16 mouse cellular contexts compared by ENCODE assay signal in genomic region chr19:55714015-55714414, GRCm38 (mm10). TPM values are rescaled to one million over a fixed set of nuclear protein-coding genes. Genes with fewer than 3 reads are reported as not detected.
A peak's percentile ranks its signal among the peaks of the same experiment; 100 is the strongest.
DNase-seq lines count a peak whose midpoint lies in the region; ATAC-seq and TF ChIP-seq lines count a peak whose summit lies in the region.
"Had no signal": no experiment of that assay in that cellular context is flagged by ENCODE, and none has a peak within 500 bp of the region (broad histone marks: within the 10 kb centered on the region; RNA-seq: fewer than 3 reads in every experiment).

No protein-coding gene starts in this region.

- TF ChIP-seq CTCF in stomach, postnatal 0 days (IDR thresholded peaks at IDR 0.05; ENCODE audit: low read depth): no peak

- H3K9me3 ChIP-seq in stomach, postnatal 0 days (ENCODE audit: control insufficient read depth, low read length): no peaks in the 10 kb centered on the region
- H3K9me3 ChIP-seq in kidney, embryonic 15.5 days (replicated peaks): no peaks in the 10 kb centered on the region
- H3K9me3 ChIP-seq: lung, embryonic 15.5 days had no signal

- 47% methylated on average over 4 of the region's 4 CpGs for WGBS in stomach, postnatal 0 days
- WGBS in kidney, embryonic 15.5 days: 74% methylated on average over 4 of the region's 4 CpGs

- H3K27ac ChIP-seq in stomach, postnatal 0 days (replicated peaks): no peak overlapping the region
- no peak overlapping the region for H3K27ac ChIP-seq in kidney, embryonic 15.5 days
- H3K27ac ChIP-seq: lung, embryonic 15.5 days had no signal

- H3K27me3 ChIP-seq in stomach, postnatal 0 days (ENCODE audit: control insufficient read depth, insufficient read depth, low read length): no peaks in the 10 kb centered on the region
- no peaks in the 10 kb centered on the region for H3K27me3 ChIP-seq in kidney, embryonic 15.5 days
- H3K27me3 ChIP-seq: lung, embryonic 15.5 days had no signal

- H3K9ac ChIP-seq in stomach, postnatal 0 days (ENCODE audit: low read length): no peak overlapping the region
- H3K9ac ChIP-seq in kidney, embryonic 15.5 days: no peak overlapping the region
- H3K9ac ChIP-seq: lung, embryonic 15.5 days had no signal

- H3K36me3 ChIP-seq in stomach, postnatal 0 days (ENCODE audit: control insufficient read depth, insufficient read depth, low read length): no peaks in the 10 kb centered on the region
- H3K36me3 ChIP-seq in kidney, embryonic 15.5 days: no peaks in the 10 kb centered on the region
- H3K36me3 ChIP-seq: lung, embryonic 15.5 days had no signal

- no peak for TF ChIP-seq EP300 in stomach, postnatal 0 days (optimal IDR thresholded peaks at IDR 0.05)

- no peaks in the 10 kb centered on the region for H3K4me1 ChIP-seq in stomach, postnatal 0 days (replicated peaks; ENCODE audit: control insufficient read depth, insufficient read depth)
- peaks cover 7% of the 10 kb centered on the region; the same call in 1 of the 2 replicates for H3K4me1 ChIP-seq in kidney, embryonic 15.5 days
- H3K4me1 ChIP-seq: lung, embryonic 15.5 days had no signal

- peak; percentile 3 to 6 for DNase-seq in right cerebral cortex, adult 2 months (ENCODE audit: low spot score in 2 of 2)
- no peak for DNase-seq in right cerebral cortex, postnatal 14 days
- peak; percentile 33 for DNase-seq in brain, adult 2 months (ENCODE audit: low read depth, low spot score)
- DNase-seq in lung, postnatal 25 days (ENCODE audit: low spot score): peak; percentile 13
- DNase-seq in stomach, postnatal 0 days (ENCODE audit: low spot score): no peak
- DNase-seq in left cerebral cortex, adult 11 months (ENCODE audit: low spot score): no peak
- DNase-seq: adrenal gland, postnatal 25 days; cerebellum, adult 2 months; gastrocnemius, postnatal 14 days; kidney, postnatal 36 days; left cerebral cortex, postnatal 4 days had no signal

- peak; percentile 77; the same call in 1 of the 2 replicates for ATAC-seq in stomach, postnatal 0 days (ENCODE audit: low FRiP score, low TSS enrichment)
- no peak for ATAC-seq in kidney, embryonic 15.5 days (replicated peaks; ENCODE audit: low FRiP score)
- ATAC-seq: forebrain, embryonic 14.5 days; hindbrain, embryonic 16.5 days; midbrain, embryonic 16.5 days had no signal

- no peak overlapping the region for H3K4me2 ChIP-seq in stomach, postnatal 0 days (replicated peaks; ENCODE audit: low read depth)
- H3K4me2 ChIP-seq in kidney, embryonic 15.5 days: no peak overlapping the region
- H3K4me2 ChIP-seq: lung, embryonic 15.5 days had no signal

- no peak overlapping the region for H3K4me3 ChIP-seq in stomach, postnatal 0 days (ENCODE audit: low read depth, low read length)
- H3K4me3 ChIP-seq in kidney, embryonic 15.5 days (replicated peaks): no peak overlapping the region
- H3K4me3 ChIP-seq: lung, embryonic 15.5 days had no signal

RNA-seq across cellular contexts. Expression of gene Tcf7l2, which starts 27.6 kb away (rescaled TPM):
- 40.6 and 41.7 TPM in 2 replicates for polyA plus RNA-seq in stomach, postnatal 0 days (2015; fragmentation: Nextera tagmentation; extraction: Ambion mirVana)
- polyA plus RNA-seq in kidney, embryonic 15.5 days (2015; fragmentation: Nextera tagmentation; extraction: Ambion mirVana): 61.3 and 61.7 TPM in 2 replicates

Comparison
In these comparisons a context has a peak if more than half of its experiments do, and no peak if none do; other contexts are left out.
1. DNase-seq: peak in right cerebral cortex, adult 2 months (2 of 2), brain, adult 2 months (single experiment) and lung, postnatal 25 days (single experiment); none in right cerebral cortex, postnatal 14 days (single experiment), stomach, postnatal 0 days (single experiment) and left cerebral cortex, adult 11 months (single experiment).